Mouse (Mus musculus): ENCODE measurements around the gene Tmprss2. TPM values are rescaled to one million over a fixed set of nuclear protein-coding genes. Genes with fewer than 3 reads are reported as not detected.

Gene Tmprss2
- total RNA-seq, 1 experiment from 2014 or later: not detected

Other genes with a start within 250 kb of the Tmprss2 start
- 7.1 and 28.8 TPM in 2 replicates for gene Mx1, start 148.3 kb downstream of the Tmprss2 start, total RNA-seq (2017)
- gene Fam3b, start 96.4 kb downstream of the Tmprss2 start, total RNA-seq (2017): 1.4 TPM in 1 of 2 replicates, not detected in the other
- not detected in 2 replicates for gene Ripk4, start 152.6 kb upstream of the Tmprss2 start, total RNA-seq (2017)
- gene Prdm15, start 240.7 kb upstream of the Tmprss2 start, total RNA-seq (2017): 9.4 and 9.5 TPM in 2 replicates